Mouse (Mus musculus) myocyte (in vitro differentiated cells): ENCODE results near the gene Ccm2. TPM values are rescaled to one million over a fixed set of nuclear protein-coding genes. Genes with fewer than 3 reads are reported as not detected.
A peak's percentile ranks its signal among the peaks of the same experiment; 100 is the strongest.

Experiments used
- H3K27me3 ChIP-seq: one replicate; pipeline ENCODE4 v1.6.1; 2011; ENCODE audit not compliant: control insufficient read depth, insufficient read depth, insufficient read length
- H3K36me3 ChIP-seq: one replicate; pipeline ENCODE4 v1.6.1; 2011; ENCODE audit not compliant: control insufficient read depth, insufficient read depth
- H3K4me2 ChIP-seq: one replicate; pipeline ENCODE4 v1.6.1; 2011; ENCODE audit warnings: low read depth, control low read depth
- H3K4me3 ChIP-seq: one replicate; pipeline ENCODE4 v1.5.1; 2011; ENCODE audit warnings: mild to moderate bottlenecking, control low read depth, moderate library complexity
- H3K79me2 ChIP-seq: one replicate; pipeline ENCODE4 v1.6.1; 2011; ENCODE audit not compliant: control insufficient read depth, insufficient read depth
- H3ac ChIP-seq: one replicate; pipeline ENCODE4 v1.6.1; 2011; ENCODE audit not compliant: control insufficient read depth, insufficient read length
- CEBPB ChIP-seq: IDR thresholded peaks from 2 replicates; pipeline ENCODE4 v1.6.1; 2011; ENCODE audit warnings: mild to moderate bottlenecking, moderate library complexity; ENCODE audit not compliant: poor library complexity, insufficient read depth, severe bottlenecking
- E2F4 ChIP-seq: IDR thresholded peaks from one replicate; pipeline ENCODE4 v1.6.1; 2011; ENCODE audit warnings: mild to moderate bottlenecking, control low read depth, moderate library complexity; ENCODE audit not compliant: insufficient read depth
- MAX ChIP-seq: IDR thresholded peaks from one replicate; pipeline ENCODE4 v1.6.1; 2011; ENCODE audit warnings: low read depth, mild to moderate bottlenecking, control low read depth
- MYOD1 ChIP-seq, 3 experiments: IDR thresholded peaks; one replicate each; pipeline ENCODE4 v1.6.1; 2011; ENCODE audit warnings: control low read depth in 2 of 3, low read depth in 2 of 3, mild to moderate bottlenecking in 2 of 3, moderate library complexity in 1 of 3; ENCODE audit not compliant: insufficient read length in 2 of 3, control insufficient read depth in 1 of 3
- MYOG ChIP-seq, 3 experiments: IDR thresholded peaks; one replicate each; pipeline ENCODE4 v1.6.1; 2011; ENCODE audit warnings: control low read depth in 2 of 3, low read depth in 2 of 3, mild to moderate bottlenecking in 2 of 3; ENCODE audit not compliant: insufficient read length in 2 of 3, control insufficient read depth in 1 of 3, insufficient read depth in 1 of 3
- POLR2A ChIP-seq: IDR thresholded peaks from one replicate; pipeline ENCODE4 v1.6.1; 2011; ENCODE audit warnings: low read depth, mild to moderate bottlenecking, control low read depth, moderate library complexity; ENCODE audit not compliant: insufficient read length
- POLR2AphosphoS2 ChIP-seq: IDR thresholded peaks from one replicate; pipeline ENCODE4 v1.6.1; 2011; ENCODE audit warnings: low read depth, control low read depth; ENCODE audit not compliant: insufficient read length
- REST ChIP-seq: IDR thresholded peaks from one replicate; pipeline ENCODE4 v1.6.1; 2011; ENCODE audit warnings: mild to moderate bottlenecking, control low read depth, moderate library complexity; ENCODE audit not compliant: insufficient read depth, insufficient read length
- SRF ChIP-seq: IDR thresholded peaks from one replicate; pipeline ENCODE4 v1.6.1; 2011; ENCODE audit warnings: low read depth; ENCODE audit not compliant: control insufficient read depth, insufficient read length
- TCF12 ChIP-seq: IDR thresholded peaks from one replicate; pipeline ENCODE4 v1.6.1; 2011; ENCODE audit warnings: mild to moderate bottlenecking, control low read depth; ENCODE audit not compliant: poor library complexity, insufficient read depth, severe bottlenecking
- TCF3 ChIP-seq: IDR thresholded peaks from one replicate; pipeline ENCODE4 v1.6.1; 2011; ENCODE audit warnings: low read depth, control low read depth; ENCODE audit not compliant: insufficient read length
- USF1 ChIP-seq: IDR thresholded peaks from one replicate; pipeline ENCODE4 v1.6.1; 2011; ENCODE audit warnings: low read depth, mild to moderate bottlenecking, control low read depth, moderate library complexity
- polyA plus RNA-seq: library from polyadenylated mRNA; unstranded; fragments of >200 nt; fragmentation: generic; extraction: Trizol; gene quantifications from one replicate; pipeline ENCODE4 v1.2.1, GENCODE M21; 2012; ENCODE audit warnings: missing spikeins

Gene Ccm2
- polyA plus RNA-seq, 1 experiment: 66.0 TPM

DNA sequence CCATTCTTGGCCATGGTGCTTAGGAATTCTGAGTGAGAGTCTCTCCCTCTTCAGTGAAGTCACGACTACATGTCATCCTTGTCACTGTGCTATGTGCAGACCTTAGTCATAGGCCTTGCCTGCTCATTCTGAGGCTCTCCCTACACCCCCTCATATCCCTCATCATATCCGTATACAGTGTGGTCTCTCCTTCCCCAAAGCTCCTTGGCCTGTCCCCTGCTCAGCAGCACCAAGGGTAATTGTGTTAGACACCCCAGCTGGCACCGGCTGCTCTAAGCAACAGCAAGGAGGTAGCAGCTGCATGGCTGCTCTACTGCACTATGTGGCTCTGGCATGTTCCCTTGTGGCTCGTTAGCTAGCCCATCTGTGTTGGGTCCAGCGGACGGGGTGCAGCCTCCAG, 97.9 kb downstream of the Ccm2 start:
- peaks cover 12% of the 10 kb centered on the region for H3K27me3 ChIP-seq
- H3K4me2 ChIP-seq: no peak overlapping the region
- no peaks in the 10 kb centered on the region for H3K79me2 ChIP-seq
- H3K36me3 ChIP-seq: no peaks in the 10 kb centered on the region
- no peak overlapping the region for H3K4me3 ChIP-seq
- TF ChIP-seq MYOD1 (IDR thresholded peaks at IDR 0.05; ENCODE audit: control insufficient read depth in 1 of 3, insufficient read length in 2 of 3, low read depth in 2 of 3) (peak in 2 of 3 experiments; percentile 38 to 54), POLR2AphosphoS2 (no peak), TCF12 (no peak), MYOG (IDR thresholded peaks at IDR 0.05; ENCODE audit: control insufficient read depth in 1 of 3, insufficient read depth in 1 of 3, insufficient read length in 2 of 3, low read depth in 2 of 3) (peak in 2 of 3 experiments; percentile 51 to 53), USF1 (no peak), E2F4 (no peak), REST (no peak), TCF3 (peak; percentile 3), POLR2A (no peak), CEBPB (no peak), SRF (no peak), MAX (no peak)
- H3ac ChIP-seq: no peak overlapping the region

Other genes starting within 250 kb of the Ccm2 start
- 37.1 TPM for gene Zmiz2, start 157.8 kb upstream of the Ccm2 start, polyA plus RNA-seq
- gene Ppia, start 131.4 kb upstream of the Ccm2 start, polyA plus RNA-seq: 3,065 TPM
- gene H2afv, start 102.4 kb upstream of the Ccm2 start, polyA plus RNA-seq: 175 TPM
- gene Purb, start 71.0 kb upstream of the Ccm2 start, polyA plus RNA-seq: 33.2 TPM
- 0.04 TPM for gene Myo1g, start 25.9 kb upstream of the Ccm2 start, polyA plus RNA-seq
- 1.00 TPM for gene Nacad, start 59.2 kb downstream of the Ccm2 start, polyA plus RNA-seq
- gene Tbrg4, start 79.2 kb downstream of the Ccm2 start, polyA plus RNA-seq: 71.7 TPM
- not detected for gene Wap, start 91.8 kb downstream of the Ccm2 start, polyA plus RNA-seq
- gene Ramp3, start 111.6 kb downstream of the Ccm2 start, polyA plus RNA-seq: 0.19 TPM